Mouse (Mus musculus) cerebellum, postnatal 14 days (tissue): ENCODE measurements around the gene AU040320.

Experiments used
- DNase-seq, 2 experiments: peaks; one replicate each; pipeline ENCODE4 v3.0.0; 2021; ENCODE audit warnings: mixed read lengths in 2 of 2

AU040320 gene

GRCm38 (mm10) chr4:126782996-126783395, 29.7 kb downstream of the AU040320 start:
- peak; percentile 22 to 41 for DNase-seq

- DNase-seq = no peak
These were observed 39.2 kb downstream of the AU040320 start for GRCm38 (mm10) chr4:126792341-126793102.

GRCm38 (mm10) chr4:126802174-126802573, 48.8 kb downstream of the AU040320 start:
- no peak for DNase-seq

- DNase-seq = peak; percentile 80 to 83
These were observed 50.0 kb downstream of the AU040320 start for GRCm38 (mm10) chr4:126803268-126803873.

- DNase-seq = no peak
These were observed 52.4 kb downstream of the AU040320 start for GRCm38 (mm10) chr4:126805741-126806140.

GRCm38 (mm10) chr4:126806692-126807427, 53.5 kb downstream of the AU040320 start:
- no peak for DNase-seq

GRCm38 (mm10) chr4:126810566-126810965, 57.2 kb downstream of the AU040320 start:
- no peak for DNase-seq

- no peak for DNase-seq
These were observed 59.9 kb downstream of the AU040320 start for GRCm38 (mm10) chr4:126813212-126813611.

GRCm38 (mm10) chr4:126814854-126815253, 61.5 kb downstream of the AU040320 start:
- DNase-seq = no peak

GRCm38 (mm10) chr4:126822891-126823882, 69.8 kb downstream of the AU040320 start:
- DNase-seq = no peak

- no peak for DNase-seq
These were observed 70.6 kb downstream of the AU040320 start for GRCm38 (mm10) chr4:126823917-126824316.

GRCm38 (mm10) chr4:126831122-126831521, 77.8 kb downstream of the AU040320 start:
- DNase-seq = no peak

GRCm38 (mm10) chr4:126838799-126839198, 85.5 kb downstream of the AU040320 start:
- DNase-seq = no peak

GRCm38 (mm10) chr4:126839873-126840272, 86.5 kb downstream of the AU040320 start:
- DNase-seq = peak; percentile 91 to 96

- no peak for DNase-seq
These were observed 87.7 kb downstream of the AU040320 start for GRCm38 (mm10) chr4:126840996-126841560.

- no peak for DNase-seq
These were observed 89.6 kb downstream of the AU040320 start for GRCm38 (mm10) chr4:126842911-126843310.

GRCm38 (mm10) chr4:126845664-126846063, 92.3 kb downstream of the AU040320 start:
- no peak for DNase-seq

GRCm38 (mm10) chr4:126846971-126847370, 93.6 kb downstream of the AU040320 start:
- no peak for DNase-seq

- DNase-seq = no peak
These were observed 96.9 kb downstream of the AU040320 start for GRCm38 (mm10) chr4:126850019-126850777.

GRCm38 (mm10) chr4:126850778-126851080, 97.4 kb downstream of the AU040320 start:
- DNase-seq = peak in 1 of 2 experiments; percentile 33

- DNase-seq = peak; percentile 54
These were observed 99.6 kb downstream of the AU040320 start for GRCm38 (mm10) chr4:126852971-126853370.
